In the genomic region with DNA sequence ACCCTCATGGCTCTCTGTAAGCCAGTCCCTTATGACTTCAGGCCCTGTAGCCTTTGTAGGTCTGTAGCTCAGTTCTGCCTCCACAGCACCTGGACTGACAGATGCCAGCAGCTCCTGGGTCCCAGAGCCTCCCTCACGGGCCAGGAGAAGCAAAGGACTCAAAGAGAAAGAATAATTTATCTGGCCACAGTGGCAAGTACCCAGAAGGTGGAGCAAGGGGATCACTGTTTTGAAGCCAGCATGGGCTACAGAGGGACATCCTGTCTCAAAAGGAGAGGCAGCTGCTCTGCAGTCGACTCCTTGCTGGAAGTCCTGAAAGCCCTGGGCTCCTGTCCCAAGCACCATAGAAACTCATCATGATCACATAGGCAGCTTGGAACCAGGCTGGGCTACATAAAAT, we compare ENCODE assay signal across 25 mouse cellular contexts.
DNase-seq lines count a peak whose midpoint lies in the region; ATAC-seq and TF ChIP-seq lines count a peak whose summit lies in the region.
"Had no signal": no experiment of that assay in that cellular context is flagged by ENCODE, and none has a peak within 500 bp of the region (broad histone marks: within the 10 kb centered on the region; RNA-seq: fewer than 3 reads in every experiment).

No protein-coding gene starts in this region.

- H3K9ac ChIP-seq in hindbrain, postnatal 0 days (replicated peaks; ENCODE audit: low read length), result no peak overlapping the region
- H3K9ac ChIP-seq in hindbrain, embryonic 14.5 days, result no peak overlapping the region
- no peak overlapping the region for H3K9ac ChIP-seq in forebrain, embryonic 15.5 days (replicated peaks)
- H3K9ac ChIP-seq: embryonic facial prominence, embryonic 13.5 days; forebrain, embryonic 12.5 days; hindbrain, embryonic 13.5 days; intestine, embryonic 15.5 days had no signal

- peak; percentile 6; the same call in 1 of the 2 replicates for TF ChIP-seq CTCF in hindbrain, postnatal 0 days (IDR thresholded peaks at IDR 0.05; ENCODE audit: low read depth)

- no peak overlapping the region for H3K4me2 ChIP-seq in hindbrain, postnatal 0 days (ENCODE audit: low read depth, low read length)
- H3K4me2 ChIP-seq in hindbrain, embryonic 14.5 days (replicated peaks), result no peak overlapping the region
- no peak overlapping the region for H3K4me2 ChIP-seq in forebrain, embryonic 15.5 days (replicated peaks)
- H3K4me2 ChIP-seq: embryonic facial prominence, embryonic 13.5 days; forebrain, embryonic 12.5 days; heart, embryonic 11.5 days; hindbrain, embryonic 13.5 days; intestine, embryonic 15.5 days had no signal

- no peaks in the 10 kb centered on the region for H3K27me3 ChIP-seq in hindbrain, postnatal 0 days (ENCODE audit: insufficient read depth, low read length)
- no peaks in the 10 kb centered on the region for H3K27me3 ChIP-seq in hindbrain, embryonic 14.5 days (ENCODE audit: control insufficient read depth, insufficient read depth, low read length)
- no peaks in the 10 kb centered on the region for H3K27me3 ChIP-seq in forebrain, embryonic 15.5 days
- H3K27me3 ChIP-seq: embryonic facial prominence, embryonic 13.5 days; forebrain, embryonic 12.5 days; hindbrain, embryonic 13.5 days; intestine, embryonic 15.5 days had no signal

- ATAC-seq in hindbrain, postnatal 0 days, result peak; percentile 45; the same call in 1 of the 2 replicates
- no peak for ATAC-seq in hindbrain, embryonic 14.5 days (ENCODE audit: low FRiP score)
- no peak for ATAC-seq in forebrain, embryonic 15.5 days (replicated peaks)
- ATAC-seq: CD4-positive, CD25-positive, alpha-beta regulatory T cell, adult 4 months; forebrain, embryonic 16.5 days; intestine, embryonic 15.5 days had no signal

- H3K36me3 ChIP-seq in hindbrain, postnatal 0 days (ENCODE audit: insufficient read depth, low read length), result peaks cover 25% of the 10 kb centered on the region; the same call in 1 of the 2 replicates
- peaks cover 56% of the 10 kb centered on the region for H3K36me3 ChIP-seq in hindbrain, embryonic 14.5 days (replicated peaks; ENCODE audit: control insufficient read depth, insufficient read depth)
- H3K36me3 ChIP-seq in forebrain, embryonic 15.5 days, result no peaks in the 10 kb centered on the region
- H3K36me3 ChIP-seq: embryonic facial prominence, embryonic 10.5 days; embryonic facial prominence, embryonic 13.5 days; forebrain, embryonic 12.5 days; intestine, embryonic 15.5 days had no signal

- peak; percentile 72 for DNase-seq in cerebellum, adult 9-10 months
- DNase-seq in cerebellum, adult 8-10 months, result no peak
- no peak for DNase-seq in hindbrain, postnatal 0 days (ENCODE audit: low spot score)
- no peak for DNase-seq in hindbrain, embryonic 14.5 days (ENCODE audit: low spot score)
- DNase-seq in cerebellum, postnatal 10 days, result peak; percentile 60 to 61
- peak; percentile 49 to 60 for DNase-seq in cerebellum, postnatal 14 days
- DNase-seq in adrenal gland, adult 2 months, result no peak
- DNase-seq: adrenal gland, adult 8-10 months; adrenal gland, postnatal 25 days; embryo, embryonic 11 days; gastrocnemius, postnatal 10 days; gastrocnemius, postnatal 36 days; heart, adult 11 months; kidney, adult 11 months; kidney, adult 8-10 months had no signal

- H3K9me3 ChIP-seq in hindbrain, postnatal 0 days (ENCODE audit: low read length), result no peaks in the 10 kb centered on the region
- H3K9me3 ChIP-seq in hindbrain, embryonic 14.5 days (ENCODE audit: control insufficient read depth, low read length), result no peaks in the 10 kb centered on the region
- H3K9me3 ChIP-seq in forebrain, embryonic 15.5 days, result no peaks in the 10 kb centered on the region
- H3K9me3 ChIP-seq: embryonic facial prominence, embryonic 10.5 days; embryonic facial prominence, embryonic 13.5 days; forebrain, embryonic 12.5 days; hindbrain, embryonic 13.5 days; intestine, embryonic 15.5 days had no signal

- H3K27ac ChIP-seq in hindbrain, postnatal 0 days, result no peak overlapping the region
- no peak overlapping the region for H3K27ac ChIP-seq in hindbrain, embryonic 14.5 days
- no peak overlapping the region for H3K27ac ChIP-seq in forebrain, embryonic 15.5 days (replicated peaks)
- H3K27ac ChIP-seq: embryonic facial prominence, embryonic 10.5 days; embryonic facial prominence, embryonic 13.5 days; forebrain, embryonic 12.5 days; hindbrain, embryonic 13.5 days; intestine, embryonic 15.5 days had no signal

- H3K4me1 ChIP-seq in hindbrain, postnatal 0 days (ENCODE audit: insufficient read depth, low read length), result no peaks in the 10 kb centered on the region
- H3K4me1 ChIP-seq in hindbrain, embryonic 14.5 days (replicated peaks; ENCODE audit: control insufficient read depth, insufficient read depth, low read length), result no peaks in the 10 kb centered on the region
- no peaks in the 10 kb centered on the region for H3K4me1 ChIP-seq in forebrain, embryonic 15.5 days
- H3K4me1 ChIP-seq: embryonic facial prominence, embryonic 10.5 days; embryonic facial prominence, embryonic 13.5 days; forebrain, embryonic 12.5 days; hindbrain, embryonic 13.5 days; intestine, embryonic 15.5 days had no signal

- 54% methylated on average over 2 of the region's 2 CpGs for WGBS in hindbrain, postnatal 0 days
- 74% methylated on average over 2 of the region's 2 CpGs for WGBS in hindbrain, embryonic 14.5 days
- 89% methylated on average over 2 of the region's 2 CpGs for WGBS in forebrain, embryonic 15.5 days

- no peak overlapping the region for H3K4me3 ChIP-seq in hindbrain, postnatal 0 days (ENCODE audit: low read length)
- H3K4me3 ChIP-seq in hindbrain, embryonic 14.5 days (replicated peaks; ENCODE audit: low read length), result no peak overlapping the region
- H3K4me3 ChIP-seq in forebrain, embryonic 15.5 days, result no peak overlapping the region
- H3K4me3 ChIP-seq: embryonic facial prominence, embryonic 10.5 days; embryonic facial prominence, embryonic 13.5 days; erythroblast, embryonic 14.5 days; forebrain, embryonic 12.5 days; hindbrain, embryonic 13.5 days; intestine, embryonic 15.5 days had no signal

Comparison
In these comparisons a context has a peak if more than half of its experiments do, and no peak if none do; other contexts are left out.
1. DNase-seq: peak in cerebellum, adult 9-10 months (single experiment), cerebellum, postnatal 10 days (2 of 2) and cerebellum, postnatal 14 days (2 of 2); none in cerebellum, adult 8-10 months (single experiment), hindbrain, postnatal 0 days (single experiment), hindbrain, embryonic 14.5 days (single experiment) and adrenal gland, adult 2 months (single experiment).